Comparison of ENCODE assay signal across 13 mouse cellular contexts in genomic region chr14:44091524-44091923, GRCm38 (mm10). TPM values are rescaled to one million over a fixed set of nuclear protein-coding genes. Genes with fewer than 3 reads are reported as not detected.
DNase-seq lines count a peak whose midpoint lies in the region; ATAC-seq lines count a peak whose summit lies in the region.
"Had no signal": no experiment of that assay in that cellular context is flagged by ENCODE, and none has a peak within 500 bp of the region (broad histone marks: within the 10 kb centered on the region; RNA-seq: fewer than 3 reads in every experiment).

No protein-coding gene starts in this region.

- DNase-seq in heart, adult 11 months = peak; percentile 86
- peak; percentile 2 for DNase-seq in kidney, postnatal 36 days
- DNase-seq in layer of hippocampus, adult 9-11 months = peak; percentile 24
- peak; percentile 21 for DNase-seq in lung, postnatal 36 days

- peak; percentile 96 for ATAC-seq in common myeloid progenitor, adult 5-6 weeks (replicated peaks; ENCODE audit: low read depth, poor library complexity, severe bottlenecking)
- ATAC-seq in hematopoietic stem cell, adult 5-6 weeks (replicated peaks in 1 of 2; ENCODE audit: insufficient read depth in 1 of 2, low FRiP score in 2 of 2, low TSS enrichment in 1 of 2, low read depth in 1 of 2, poor library complexity in 2 of 2, severe bottlenecking in 2 of 2) = peak; percentile 92 to 94
- peak; percentile 97 for ATAC-seq in megakaryocyte progenitor cell, adult 5-6 weeks (replicated peaks; ENCODE audit: poor library complexity)
- ATAC-seq in neutrophil, adult 5-6 weeks (ENCODE audit: extremely low read depth, insufficient number of reproducible peaks, low FRiP score, poor library complexity, severe bottlenecking) = peak; percentile 86

RNA-seq across cellular contexts. Expression of gene Ear2, which starts 10.9 kb away (rescaled TPM):
- total RNA-seq in common myeloid progenitor, adult 5-6 weeks (2017) = 6.4 and 7.2 TPM in 2 replicates
- total RNA-seq in hematopoietic stem cell, adult 5-6 weeks (2017) = 31.6 and 48.0 TPM in 2 replicates
- 8.2 and 25.7 TPM in 2 replicates for total RNA-seq in megakaryocyte progenitor cell, adult 5-6 weeks (2015)
- 11.1 and 20.4 TPM in 2 replicates for total RNA-seq in megakaryocyte progenitor cell, adult 5-6 weeks (2017)
- total RNA-seq in neutrophil, adult 5-6 weeks (2017) = 13.2 and 22.7 TPM in 2 replicates
- total RNA-seq: G1E had no signal

RNA-seq across cellular contexts. Expression of gene Gm3327, which starts 32.1 kb away (rescaled TPM):
- total RNA-seq in common myeloid progenitor, adult 5-6 weeks (2017) = not detected in 2 replicates
- not detected in 2 replicates for total RNA-seq in hematopoietic stem cell, adult 5-6 weeks (2017)
- total RNA-seq in megakaryocyte progenitor cell, adult 5-6 weeks (2015) = not detected in 2 replicates
- not detected in 2 replicates for total RNA-seq in megakaryocyte progenitor cell, adult 5-6 weeks (2017)
- not detected in 2 replicates for total RNA-seq in neutrophil, adult 5-6 weeks (2017)
- total RNA-seq: adrenal gland, adult 18-20 months; adrenal gland, adult 8-10 months; adrenal gland, postnatal 14 days; adrenal gland, postnatal 36 days had no signal

Comparison
In these comparisons a context has a peak if more than half of its experiments do, and no peak if none do; other contexts are left out.
1. Peak in every context shown above with its lines: DNase-seq and ATAC-seq.
2. DNase-seq: peak in every context shown above with its lines; median percentile 86 in heart, adult 11 months; 24 in layer of hippocampus, adult 9-11 months; 21 in lung, postnatal 36 days; 2 in kidney, postnatal 36 days.